Mouse (Mus musculus) MEL (cell line): ENCODE data around the gene Klf2. TPM values are rescaled to one million over a fixed set of nuclear protein-coding genes. Genes with fewer than 3 reads are reported as not detected.

Experiments used
- DNase-seq: peaks from one replicate; pipeline ENCODE4 v3.0.0; 2011; ENCODE audit warnings: low read depth, low spot score
- H3K27ac ChIP-seq: 2 replicates; pipeline ENCODE4 v1.5.1; 2012; ENCODE audit warnings: low read depth, mild to moderate bottlenecking, control low read depth, low read length, moderate library complexity; ENCODE audit not compliant: control insufficient read depth
- H3K27me3 ChIP-seq, 2 experiments: fragments of 150-350 bp in 1 of 2; sonication (generic) in 1 of 2; 2 replicates each; pipeline ENCODE4 v1.6.1; 2012; ENCODE audit warnings: low read length in 2 of 2, mild to moderate bottlenecking in 2 of 2, improper control_type of control experiment in 1 of 2, moderate library complexity in 1 of 2; ENCODE audit not compliant: insufficient read depth in 2 of 2, control insufficient read depth in 1 of 2
- H3K36me3 ChIP-seq, 2 experiments: 2 replicates each; pipeline ENCODE4 v1.6.1; 2012 to 2014; ENCODE audit warnings: low read length in 2 of 2, improper control_type of control experiment in 1 of 2, inconsistent platforms in 1 of 2, mild to moderate bottlenecking in 1 of 2; ENCODE audit not compliant: insufficient read depth in 2 of 2, control insufficient read depth in 1 of 2
- H3K4me1 ChIP-seq, 2 experiments: fragments of 150-350 bp in 1 of 2; sonication (generic) in 1 of 2; 2 replicates each; pipeline ENCODE4 v1.6.1; 2012; ENCODE audit warnings: low read length in 2 of 2, improper control_type of control experiment in 1 of 2, mild to moderate bottlenecking in 1 of 2; ENCODE audit not compliant: insufficient read depth in 2 of 2, control insufficient read depth in 1 of 2
- H3K4me3 ChIP-seq, 2 experiments: fragments of 150-350 bp in 1 of 2; sonication (generic) in 1 of 2; 2 replicates each; pipeline ENCODE4 v1.5.1; 2012; ENCODE audit warnings: low read depth in 2 of 2, low read length in 2 of 2, mild to moderate bottlenecking in 2 of 2, moderate library complexity in 2 of 2, control low read depth in 1 of 2, improper control_type of control experiment in 1 of 2; ENCODE audit not compliant: control insufficient read depth in 1 of 2, insufficient read depth in 1 of 2
- H3K79me2 ChIP-seq: 2 replicates; pipeline ENCODE4 v1.6.1; 2012; ENCODE audit warnings: mild to moderate bottlenecking, low read length, moderate library complexity; ENCODE audit not compliant: control insufficient read depth, poor library complexity, insufficient read depth
- H3K9ac ChIP-seq: 2 replicates; pipeline ENCODE4 v1.6.1; 2012; ENCODE audit warnings: low read depth, mild to moderate bottlenecking, control low read depth, low read length, moderate library complexity; ENCODE audit not compliant: control insufficient read depth, poor library complexity, severe bottlenecking
- H3K9me3 ChIP-seq: fragments of 150-350 bp; sonication (generic); replicated peaks from 2 replicates; pipeline ENCODE4 v1.6.1; 2012; ENCODE audit warnings: mild to moderate bottlenecking, low read length, improper control_type of control experiment, moderate library complexity; ENCODE audit not compliant: insufficient read depth
- BHLHE40 ChIP-seq: IDR thresholded peaks from 2 replicates; pipeline ENCODE4 v1.6.1; 2012; ENCODE audit warnings: low read depth, mild to moderate bottlenecking, inconsistent platforms, low read length, improper control_type of control experiment, borderline replicate concordance
- CHD1 ChIP-seq: IDR thresholded peaks from 2 replicates; pipeline ENCODE4 v1.6.1; 2012; ENCODE audit warnings: low read depth, mild to moderate bottlenecking, inconsistent platforms, low read length, improper control_type of control experiment
- CTCF ChIP-seq, 3 experiments: IDR thresholded peaks in 2 of 3; conservative IDR thresholded peaks in 1 of 3; 2 replicates each; pipeline ENCODE4 v1.5.1; 2011 to 2012; ENCODE audit warnings: low read length in 3 of 3, low read depth in 2 of 3, mild to moderate bottlenecking in 2 of 3, improper control_type of control experiment in 1 of 3, inconsistent platforms in 1 of 3, mixed read lengths in 1 of 3, moderate library complexity in 1 of 3; ENCODE audit not compliant: control insufficient read depth in 1 of 3, insufficient read depth in 1 of 3, poor library complexity in 1 of 3, severe bottlenecking in 1 of 3
- E2F4 ChIP-seq: IDR thresholded peaks from 2 replicates; pipeline ENCODE4 v1.6.1; 2011; ENCODE audit warnings: low read depth, low read length, improper control_type of control experiment, borderline replicate concordance
- ELF1 ChIP-seq: IDR thresholded peaks from 2 replicates; pipeline ENCODE4 v1.6.1; 2014; ENCODE audit warnings: low read depth, mild to moderate bottlenecking, inconsistent platforms, low read length, improper control_type of control experiment, moderate library complexity
- EP300 ChIP-seq, 2 experiments: IDR thresholded peaks; 2 replicates each; pipeline ENCODE4 v1.6.1; 2011; ENCODE audit warnings: improper control_type of control experiment in 2 of 2, low read length in 2 of 2, low read depth in 1 of 2, mild to moderate bottlenecking in 1 of 2
- ETS1 ChIP-seq: IDR thresholded peaks from 2 replicates; pipeline ENCODE4 v1.6.1; 2012; ENCODE audit warnings: low read depth, mild to moderate bottlenecking, inconsistent platforms, low read length, improper control_type of control experiment, moderate library complexity
- GABPA ChIP-seq: IDR thresholded peaks from 2 replicates; pipeline ENCODE4 v1.6.1; 2012; ENCODE audit warnings: low read depth, mild to moderate bottlenecking, inconsistent platforms, low read length, improper control_type of control experiment, moderate library complexity
- GATA1 ChIP-seq: IDR thresholded peaks from 2 replicates; pipeline ENCODE4 v1.6.1; 2011; ENCODE audit warnings: low read depth, low read length, improper control_type of control experiment
- JUND ChIP-seq: IDR thresholded peaks from 2 replicates; pipeline ENCODE4 v1.6.1; 2011; ENCODE audit warnings: low read depth, mild to moderate bottlenecking, improper control_type of control experiment, low read length
- KAT2A ChIP-seq: conservative IDR thresholded peaks from 2 replicates; pipeline ENCODE4 v1.6.1; 2012; ENCODE audit warnings: low read depth, low read length, improper control_type of control experiment, inconsistent platforms
- MAFK ChIP-seq: IDR thresholded peaks from 2 replicates; pipeline ENCODE4 v1.6.1; 2011; ENCODE audit warnings: low read depth, mild to moderate bottlenecking, low read length, improper control_type of control experiment, borderline replicate concordance
- MAX ChIP-seq: IDR thresholded peaks from 2 replicates; pipeline ENCODE4 v1.6.1; 2011; ENCODE audit warnings: low read length, improper control_type of control experiment
- MXI1 ChIP-seq: IDR thresholded peaks from 2 replicates; pipeline ENCODE4 v1.6.1; 2011; ENCODE audit warnings: mild to moderate bottlenecking, low read depth, low read length, improper control_type of control experiment
- MYB ChIP-seq: IDR thresholded peaks from 2 replicates; pipeline ENCODE4 v1.6.1; 2011; ENCODE audit warnings: mild to moderate bottlenecking, low read depth, low read length, improper control_type of control experiment
- NELFE ChIP-seq: IDR thresholded peaks from 2 replicates; pipeline ENCODE4 v1.6.1; 2011; ENCODE audit warnings: low read depth, low read length, improper control_type of control experiment
- POLR2A ChIP-seq, 2 experiments: IDR thresholded peaks; 2 replicates each; pipeline ENCODE4 v1.6.1; 2011 to 2012; ENCODE audit warnings: low read length in 2 of 2, mild to moderate bottlenecking in 2 of 2, control low read depth in 1 of 2, improper control_type of control experiment in 1 of 2, low read depth in 1 of 2, moderate library complexity in 1 of 2; ENCODE audit not compliant: control insufficient read depth in 1 of 2, insufficient read depth in 1 of 2, poor library complexity in 1 of 2
- POLR2AphosphoS2 ChIP-seq: IDR thresholded peaks from 2 replicates; pipeline ENCODE4 v1.6.1; 2011; ENCODE audit warnings: low read length, improper control_type of control experiment
- POLR2AphosphoS5 ChIP-seq: IDR thresholded peaks from 2 replicates; pipeline ENCODE4 v1.6.1; 2012; ENCODE audit warnings: low read depth, borderline replicate concordance, mild to moderate bottlenecking, inconsistent platforms, low read length, moderate library complexity, mixed read lengths
- RAD21 ChIP-seq: IDR thresholded peaks from 2 replicates; pipeline ENCODE4 v1.6.1; 2011; ENCODE audit warnings: mild to moderate bottlenecking, low read depth, low read length, improper control_type of control experiment
- RCOR1 ChIP-seq: IDR thresholded peaks from 2 replicates; pipeline ENCODE4 v1.6.1; 2012; ENCODE audit warnings: low read depth, mild to moderate bottlenecking, inconsistent platforms, low read length, improper control_type of control experiment
- SIN3A ChIP-seq: IDR thresholded peaks from 2 replicates; pipeline ENCODE4 v1.6.1; 2012; ENCODE audit warnings: low read length, improper control_type of control experiment, inconsistent platforms
- SMC3 ChIP-seq: IDR thresholded peaks from 2 replicates; pipeline ENCODE4 v1.6.1; 2011; ENCODE audit warnings: low read depth, low read length, improper control_type of control experiment
- TAL1 ChIP-seq: IDR thresholded peaks from 2 replicates; pipeline ENCODE4 v1.6.1; 2012; ENCODE audit warnings: mild to moderate bottlenecking, inconsistent platforms, low read length, moderate library complexity, mixed read lengths
- TBP ChIP-seq: IDR thresholded peaks from 2 replicates; pipeline ENCODE4 v1.8.0; 2011; ENCODE audit warnings: low read depth, low read length, improper control_type of control experiment
- TCF12 ChIP-seq: IDR thresholded peaks from 2 replicates; pipeline ENCODE4 v1.6.1; 2014; ENCODE audit warnings: low read depth, mild to moderate bottlenecking, inconsistent platforms, low read length, improper control_type of control experiment, moderate library complexity
- UBTF ChIP-seq: IDR thresholded peaks from 2 replicates; pipeline ENCODE4 v1.6.1; 2012; ENCODE audit warnings: low read depth, mild to moderate bottlenecking, inconsistent platforms, low read length, improper control_type of control experiment, moderate library complexity, borderline replicate concordance; ENCODE audit not compliant: insufficient read depth
- USF2 ChIP-seq, 2 experiments: IDR thresholded peaks; 2 replicates each; pipeline ENCODE4 v1.6.1; 2011 to 2012; ENCODE audit warnings: improper control_type of control experiment in 2 of 2, low read length in 2 of 2, borderline replicate concordance in 1 of 2, inconsistent platforms in 1 of 2, low read depth in 1 of 2, mild to moderate bottlenecking in 1 of 2; ENCODE audit not compliant: insufficient read depth in 1 of 2
- ZC3H11A ChIP-seq: IDR thresholded peaks from 2 replicates; pipeline ENCODE4 v1.6.1; 2012; ENCODE audit warnings: low read depth, mild to moderate bottlenecking, inconsistent platforms, low read length, improper control_type of control experiment
- ZMIZ1 ChIP-seq: IDR thresholded peaks from 2 replicates; pipeline ENCODE4 v1.6.1; 2012; ENCODE audit warnings: low read depth, mild to moderate bottlenecking, inconsistent platforms, low read length, improper control_type of control experiment, moderate library complexity
- ZNF384 ChIP-seq: IDR thresholded peaks from 2 replicates; pipeline ENCODE4 v1.6.1; 2012; ENCODE audit warnings: low read depth, mild to moderate bottlenecking, inconsistent platforms, low read length, improper control_type of control experiment
- polyA plus RNA-seq, 2 experiments: library from polyadenylated mRNA; stranded (reverse) in 1 of 2; unstranded in 1 of 2; fragments of >175 nt in 1 of 2; fragments of >200 nt in 1 of 2; gene quantifications; 2 replicates each; pipeline versions ENCODE4 v1.2.1 to v1.2.4; 2012; ENCODE audit warnings: low replicate concordance in 2 of 2, low read depth in 1 of 2; ENCODE audit not compliant: insufficient read length in 2 of 2, insufficient read depth in 1 of 2, missing spikeins in 1 of 2
- total RNA-seq: library from RNA; depleted of rRNA; stranded (reverse); fragments of 300-350 nt; gene quantifications from 2 replicates; pipeline ENCODE4 v1.2.3, GENCODE M21; 2012

Klf2 gene
- total and polyA plus RNA-seq, 3 experiments: not detected

DNA sequence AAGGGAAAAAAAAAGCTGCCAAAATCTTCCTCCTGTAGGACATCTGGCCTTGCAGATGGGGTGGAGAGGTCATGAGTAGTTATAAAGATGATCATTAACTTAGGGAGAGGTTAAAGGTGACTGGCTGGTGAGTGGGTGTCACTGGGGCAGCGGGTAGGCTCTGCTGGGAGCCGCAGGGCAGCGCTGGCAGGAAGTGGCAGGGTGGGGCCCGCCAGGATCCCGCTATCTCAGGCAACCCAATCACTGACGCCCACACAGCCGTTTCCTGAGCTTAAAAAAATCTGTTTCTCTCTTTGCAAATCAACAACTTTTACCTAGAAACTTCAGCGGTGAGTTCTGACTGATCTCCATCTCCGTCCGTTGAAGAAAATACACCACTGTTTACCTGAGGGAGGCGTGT, 35.4 kb downstream of the Klf2 start:
- peaks cover 0 to 29% of the 10 kb centered on the region in 2 experiments; a peak in 3 of 4 replicates for H3K36me3 ChIP-seq
- no peaks in the 10 kb centered on the region for H3K27me3 ChIP-seq
- no peaks in the 10 kb centered on the region for H3K79me2 ChIP-seq
- no peaks in the 10 kb centered on the region for H3K9me3 ChIP-seq
- H3K4me1 ChIP-seq: peaks cover 0 to 37% of the 10 kb centered on the region in 2 experiments; a peak in 2 of 4 replicates
- TF ChIP-seq ZNF384 (peak; percentile 72), SIN3A (peak; percentile 50), BHLHE40 (peak; percentile 53), ETS1 (peak; percentile 52; the same call in 1 of the 2 replicates), TCF12 (peak; percentile 77), KAT2A (no peak), EP300 (IDR thresholded peaks at IDR 0.05; ENCODE audit: low read depth in 1 of 2, low read length in 2 of 2) (peak; percentile 88 to 92), GATA1 (peak; percentile 81), MAFK (peak; percentile 65; the same call in 1 of the 2 replicates), RCOR1 (peak; percentile 100), MYB (no peak), MAX (no peak), CTCF (IDR thresholded peaks at IDR 0.05 in 2 of 3, conservative IDR thresholded peaks at IDR 0.05 in 1 of 3; ENCODE audit: control insufficient read depth in 1 of 3, insufficient read depth in 1 of 3, low read depth in 2 of 3, low read length in 3 of 3, poor library complexity in 1 of 3, severe bottlenecking in 1 of 3) (no peak), ZMIZ1 (no peak), TAL1 (peak; percentile 56), USF2 (IDR thresholded peaks at IDR 0.05; ENCODE audit: borderline replicate concordance in 1 of 2, insufficient read depth in 1 of 2, low read depth in 1 of 2, low read length in 2 of 2) (no peak), CHD1 (no peak), ZC3H11A (no peak)
- no peak overlapping the region for H3K9ac ChIP-seq
- H3K27ac ChIP-seq: peak overlapping the region; percentile 21
- peak; percentile 73 for DNase-seq
- H3K4me3 ChIP-seq: no peak overlapping the region

- Histone ChIP-seq H3K27ac (no peak overlapping the region), H3K4me3 (no peak overlapping the region), H3K27me3 (no peaks in the 10 kb centered on the region), H3K79me2 (no peaks in the 10 kb centered on the region), H3K9ac (no peak overlapping the region), H3K36me3 (peaks cover 0 to 23% of the 10 kb centered on the region in 2 experiments; a peak in 3 of 4 replicates), H3K4me1 (peaks cover 0 to 32% of the 10 kb centered on the region in 2 experiments; a peak in 2 of 4 replicates)
- no peak for DNase-seq
- no peak for TF ChIP-seq POLR2A (IDR thresholded peaks at IDR 0.05; ENCODE audit: control insufficient read depth in 1 of 2, insufficient read depth in 1 of 2, low read depth in 1 of 2, low read length in 2 of 2, poor library complexity in 1 of 2)
- no peak for TF ChIP-seq ELF1
- no peak for TF ChIP-seq MAX
- TF ChIP-seq POLR2AphosphoS5: no peak
- no peak for TF ChIP-seq SIN3A
- no peak for TF ChIP-seq NELFE
- TF ChIP-seq TBP: no peak
- no peak for TF ChIP-seq RAD21
- no peak for TF ChIP-seq JUND
- TF ChIP-seq MXI1: no peak
- no peak for TF ChIP-seq ZC3H11A
- TF ChIP-seq CTCF (IDR thresholded peaks at IDR 0.05 in 2 of 3, conservative IDR thresholded peaks at IDR 0.05 in 1 of 3; ENCODE audit: control insufficient read depth in 1 of 3, insufficient read depth in 1 of 3, low read depth in 2 of 3, low read length in 3 of 3, poor library complexity in 1 of 3, severe bottlenecking in 1 of 3): no peak
- TF ChIP-seq SMC3: no peak
- TF ChIP-seq GABPA: no peak
- TF ChIP-seq POLR2AphosphoS2: no peak
- no peak for TF ChIP-seq UBTF
- TF ChIP-seq E2F4: no peak
- TF ChIP-seq, all 39 proteins: peak for 0
- H3K9me3 ChIP-seq: no peaks in the 10 kb centered on the region
Measured at GRCm38 (mm10) chr8:72356593-72356992, 37.8 kb downstream of the Klf2 start.
